Mouse (Mus musculus): Measurements from ENCODE around the gene Carmil1. TPM values are rescaled to one million over a fixed set of nuclear protein-coding genes. Genes with fewer than 3 reads are reported as not detected.

Gene Carmil1
- 63.3 TPM for polyA plus RNA-seq (2014; fragmentation: Illumina TruSeq; extraction: RNeasy Lipid Tissue Mini Kit (QIAGEN cat#74804); ENCODE audit: low read depth, low replicate concordance)

DNA sequence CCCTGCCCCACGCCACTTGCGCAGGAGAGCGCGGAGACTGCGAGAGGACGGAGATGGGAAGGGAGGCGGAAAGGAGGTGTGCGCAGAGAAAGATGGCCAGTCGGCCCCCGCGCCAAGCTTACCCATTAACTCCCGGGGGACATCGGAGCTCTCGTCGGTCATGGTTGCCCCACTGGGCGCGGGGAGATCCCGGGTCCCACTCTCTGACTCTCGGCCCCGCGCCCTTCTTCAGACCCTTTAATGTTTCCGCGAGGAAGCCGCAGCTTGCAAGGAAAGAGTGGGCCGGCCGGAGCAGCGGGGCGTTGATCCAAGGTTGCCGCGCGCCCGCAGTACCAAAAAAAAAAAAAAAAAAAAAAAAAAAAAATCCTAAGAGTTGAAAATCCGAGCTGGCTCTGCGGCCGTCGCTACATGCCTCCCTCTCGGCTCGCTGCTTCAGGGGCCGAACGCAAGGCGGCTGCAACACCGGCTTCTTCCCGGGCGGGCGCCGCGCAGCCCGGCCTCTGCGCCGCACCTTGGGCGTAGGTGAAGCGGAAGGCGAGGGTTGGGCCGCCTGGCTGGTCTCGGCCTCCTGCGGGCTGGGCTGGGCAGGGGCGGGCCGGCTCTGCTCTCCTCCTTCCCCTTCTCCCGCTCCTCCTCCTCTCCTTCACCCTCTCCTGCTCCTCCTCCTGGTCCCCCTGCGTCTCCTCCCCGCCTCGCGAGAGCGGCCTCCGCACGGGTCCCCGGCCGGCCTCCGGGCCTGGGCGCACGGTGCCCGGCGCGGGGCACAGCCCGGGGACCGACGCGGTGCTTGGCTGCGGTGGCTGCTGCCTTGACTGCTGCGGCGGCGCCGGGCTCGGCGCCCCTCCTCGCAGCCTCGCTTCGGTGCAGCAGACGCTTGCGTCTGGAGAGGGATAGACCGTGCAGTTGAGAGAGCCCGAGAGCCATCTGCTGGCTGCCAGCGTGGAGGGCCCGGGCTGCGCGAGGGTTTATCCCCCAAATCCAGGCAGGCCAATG lies at the start of gene Carmil1:
TSS of gene Carmil1 (minus strand) at position 357 of the 993 bp plus-strand sequence.

DNA sequence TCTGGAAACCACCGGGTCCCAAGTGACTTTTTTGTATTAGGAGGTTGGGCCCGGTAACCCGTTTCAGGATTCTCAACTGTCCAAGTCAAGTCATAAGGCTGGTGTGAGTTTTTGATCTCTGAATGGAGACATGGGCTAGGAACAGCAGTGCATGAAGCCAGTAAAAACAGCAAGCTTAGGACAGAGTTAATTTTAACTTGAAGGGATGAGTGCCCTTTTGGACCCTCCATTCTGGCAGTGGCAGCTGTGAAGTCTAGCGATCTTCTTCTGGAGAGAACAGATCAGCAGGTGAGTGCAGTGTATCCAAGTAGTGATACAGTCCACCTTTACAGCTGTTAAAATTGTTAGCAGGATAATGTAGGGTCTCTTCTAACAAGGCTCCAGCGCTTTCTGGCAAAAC lies 46.6 kb upstream of the Carmil1 start, which contains the start of gene Cmah:
TSS of gene Cmah (plus strand) at position 204 of the 400 bp plus-strand sequence.

DNA sequence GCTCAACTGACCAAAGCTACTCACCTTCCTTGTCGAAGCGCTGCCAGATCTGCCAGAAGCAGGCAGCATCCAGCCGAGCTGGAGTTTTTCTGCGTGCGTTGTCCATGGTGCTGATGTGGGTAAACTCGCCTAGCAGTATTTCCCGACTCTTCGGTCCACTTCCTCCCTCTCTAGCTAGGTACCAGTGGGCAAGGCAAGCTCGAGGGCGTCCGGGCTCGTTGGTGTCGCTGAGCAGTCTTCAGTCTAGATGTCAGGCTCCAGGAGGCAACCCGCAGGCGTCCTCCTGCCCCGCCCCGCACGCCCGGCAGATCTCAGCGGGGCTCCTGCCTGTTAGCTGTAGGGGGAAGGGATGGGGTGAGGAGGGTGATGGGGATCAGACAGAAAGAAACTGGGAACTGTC lies 289.7 kb downstream of the Carmil1 start, which contains the start of gene Scgn:
TSS of gene Scgn (minus strand) at position 287 of the 400 bp plus-strand sequence.

Other genes starting within 250 kb of the Carmil1 start
- 20.4 TPM for gene Cmah, start 46.6 kb upstream of the Carmil1 start, polyA plus RNA-seq (2014; fragmentation: Illumina TruSeq; extraction: RNeasy Lipid Tissue Mini Kit (QIAGEN cat#74804); ENCODE audit: low read depth, low replicate concordance)